Mouse (Mus musculus) intestine, embryonic 14.5 days (tissue): ENCODE results near the gene Specc1. TPM values are rescaled to one million over a fixed set of nuclear protein-coding genes. Genes with fewer than 3 reads are reported as not detected.

Source experiments
- ATAC-seq: fragments of 200-750 bp; cut with Nextera tagmentation; replicated peaks from 2 replicates; pipeline ENCODE4 v1.8.0; 2017; ENCODE audit warnings: low read depth, moderate number of reproducible peaks, moderate TSS enrichment, moderate library complexity; ENCODE audit not compliant: low FRiP score, low TSS enrichment
- DNase-seq: peaks from one replicate; pipeline ENCODE4 v3.0.0-alpha.2; 2018; ENCODE audit warnings: low spot score
- H3K27ac ChIP-seq: fragments of 300-500 bp; sonication (generic); 2 replicates; pipeline ENCODE4 v1.5.1; 2014; ENCODE audit warnings: low read depth, mild to moderate bottlenecking, control low read depth
- H3K27me3 ChIP-seq: fragments of 300-500 bp; sonication (generic); replicated peaks from 2 replicates; pipeline ENCODE4 v1.6.1; 2014; ENCODE audit warnings: low read length, control low read depth; ENCODE audit not compliant: control insufficient read depth, insufficient read depth
- H3K36me3 ChIP-seq: fragments of 300-500 bp; sonication (generic); 2 replicates; pipeline ENCODE4 v1.6.1; 2014; ENCODE audit warnings: low read length, control low read depth; ENCODE audit not compliant: control insufficient read depth, insufficient read depth
- H3K4me1 ChIP-seq: fragments of 300-500 bp; sonication (generic); replicated peaks from 2 replicates; pipeline ENCODE4 v1.6.1; 2014; ENCODE audit warnings: low read length, control low read depth, mixed read lengths; ENCODE audit not compliant: control insufficient read depth, insufficient read depth
- H3K4me2 ChIP-seq: fragments of 300-500 bp; sonication (generic); 2 replicates; pipeline ENCODE4 v1.6.1; 2014; ENCODE audit warnings: low read length
- H3K4me3 ChIP-seq: fragments of 300-500 bp; sonication (generic); 2 replicates; pipeline ENCODE4 v1.5.1; 2014; ENCODE audit warnings: low read depth, low read length, control low read depth, mixed read lengths
- H3K9ac ChIP-seq: fragments of 300-500 bp; sonication (generic); 2 replicates; pipeline ENCODE4 v1.6.1; 2014; ENCODE audit warnings: mild to moderate bottlenecking, low read length
- H3K9me3 ChIP-seq: fragments of 300-500 bp; sonication (generic); 2 replicates; pipeline ENCODE4 v1.6.1; 2016; ENCODE audit warnings: low read length, control low read depth; ENCODE audit not compliant: control insufficient read depth
- WGBS: fragments of 180-500 bp; shearing (Covaris S2); extraction: QIAGEN DNeasy Blood & Tissue Kit; methylation state at CpG from one replicate; pipeline ENCODE4 v1.1.7; 2014; 5-methylcytosine and 5-hydroxymethylcytosine counted together
- polyA plus RNA-seq: library from polyadenylated mRNA; unstranded; fragments of >200 nt; fragmentation: Nextera tagmentation; extraction: Ambion mirVana; gene quantifications from 2 replicates; pipeline ENCODE4 v1.2.1, GENCODE M21; 2014

The Specc1 gene
- polyA plus RNA-seq, 1 experiment from 2014 or later: 10.5 TPM

- Histone ChIP-seq H3K4me2 (no peak overlapping the region), H3K36me3 (peaks cover 17% of the 10 kb centered on the region; the same call in 1 of the 2 replicates), H3K27me3 (no peaks in the 10 kb centered on the region), H3K4me1 (no peaks in the 10 kb centered on the region), H3K27ac (no peak overlapping the region), H3K9me3 (no peaks in the 10 kb centered on the region), H3K9ac (no peak overlapping the region), H3K4me3 (no peak overlapping the region)
- no peak for DNase-seq
- WGBS: 94% methylated on average over 6 of the region's 6 CpGs
- no peak for ATAC-seq
Observed at GRCm38 (mm10) chr11:62148449-62148848, 191.9 kb downstream of the Specc1 start.

GRCm38 (mm10) chr11:62153057-62153456 lies 196.5 kb downstream of the Specc1 start:
- DNase-seq (no peak), ATAC-seq (no peak)
- Histone ChIP-seq H3K4me3 (no peak overlapping the region), H3K9ac (no peak overlapping the region), H3K4me2 (no peak overlapping the region), H3K27ac (no peak overlapping the region), H3K36me3 (0 out of 2 replicates have a peak, but pooled peaks cover 6% of the 10 kb centered on the region), H3K4me1 (no peaks in the 10 kb centered on the region), H3K27me3 (no peaks in the 10 kb centered on the region), H3K9me3 (no peaks in the 10 kb centered on the region)
- WGBS: 88% methylated on average over 4 of the region's 4 CpGs

GRCm38 (mm10) chr11:62159803-62160202 lies 203.2 kb downstream of the Specc1 start:
- ATAC-seq: no peak
- H3K4me1 ChIP-seq: no peaks in the 10 kb centered on the region
- WGBS: 87% methylated on average over 7 of the region's 7 CpGs

GRCm38 (mm10) chr11:62161450-62161849 lies 204.9 kb downstream of the Specc1 start:
- Histone ChIP-seq H3K9ac (no peak overlapping the region), H3K27ac (no peak overlapping the region), H3K9me3 (no peaks in the 10 kb centered on the region), H3K4me1 (no peaks in the 10 kb centered on the region), H3K4me3 (no peak overlapping the region), H3K4me2 (no peak overlapping the region), H3K36me3 (no peaks in the 10 kb centered on the region), H3K27me3 (no peaks in the 10 kb centered on the region)
- no peak for DNase-seq
- WGBS: 90% methylated on average over 2 of the region's 2 CpGs
- ATAC-seq: no peak

More at GRCm38 (mm10) chr11:62159803-62160202, 203.2 kb downstream of the Specc1 start:
- no peak overlapping the region for H3K27ac ChIP-seq
- no peak for DNase-seq
- no peaks in the 10 kb centered on the region for H3K27me3 ChIP-seq
- no peaks in the 10 kb centered on the region for H3K36me3 ChIP-seq
- H3K4me3 ChIP-seq: no peak overlapping the region
- no peaks in the 10 kb centered on the region for H3K9me3 ChIP-seq
- no peak overlapping the region for H3K9ac ChIP-seq
- H3K4me2 ChIP-seq: no peak overlapping the region

- WGBS: 88% methylated on average over 3 of the region's 3 CpGs
- Histone ChIP-seq H3K27ac (no peak overlapping the region), H3K4me1 (no peaks in the 10 kb centered on the region), H3K4me2 (no peak overlapping the region), H3K9ac (no peak overlapping the region), H3K36me3 (no peaks in the 10 kb centered on the region), H3K9me3 (no peaks in the 10 kb centered on the region), H3K27me3 (no peaks in the 10 kb centered on the region), H3K4me3 (no peak overlapping the region)
- DNase-seq (no peak), ATAC-seq (no peak)
Observed at GRCm38 (mm10) chr11:62164357-62164756, 207.8 kb downstream of the Specc1 start.

GRCm38 (mm10) chr11:62166503-62166902 lies 209.9 kb downstream of the Specc1 start:
- Histone ChIP-seq H3K4me2 (no peak overlapping the region), H3K9ac (no peak overlapping the region), H3K27me3 (no peaks in the 10 kb centered on the region), H3K36me3 (no peaks in the 10 kb centered on the region), H3K4me1 (no peaks in the 10 kb centered on the region), H3K4me3 (no peak overlapping the region), H3K27ac (no peak overlapping the region), H3K9me3 (no peaks in the 10 kb centered on the region)
- 87% methylated on average over 3 of the region's 3 CpGs for WGBS
- ATAC-seq (no peak), DNase-seq (no peak)

- H3K4me3 ChIP-seq: no peak overlapping the region
- H3K36me3 ChIP-seq: no peaks in the 10 kb centered on the region
- H3K9ac ChIP-seq: no peak overlapping the region
- no peaks in the 10 kb centered on the region for H3K27me3 ChIP-seq
- H3K4me1 ChIP-seq: no peaks in the 10 kb centered on the region
- H3K27ac ChIP-seq: no peak overlapping the region
- no peak for ATAC-seq
- H3K9me3 ChIP-seq: no peaks in the 10 kb centered on the region
- no peak for DNase-seq
- WGBS: 90% methylated on average over 3 of the region's 3 CpGs
- H3K4me2 ChIP-seq: no peak overlapping the region
Observed at GRCm38 (mm10) chr11:62168146-62168545, 211.6 kb downstream of the Specc1 start.

GRCm38 (mm10) chr11:62177395-62178113 lies 221.0 kb downstream of the Specc1 start:
- no peak for ATAC-seq
- Histone ChIP-seq H3K27ac (no peak overlapping the region), H3K36me3 (no peaks in the 10 kb centered on the region), H3K4me2 (no peak overlapping the region), H3K9me3 (no peaks in the 10 kb centered on the region), H3K27me3 (no peaks in the 10 kb centered on the region), H3K9ac (no peak overlapping the region), H3K4me3 (no peak overlapping the region), H3K4me1 (no peaks in the 10 kb centered on the region)
- WGBS: 80% methylated on average over 10 of the region's 10 CpGs
- no peak for DNase-seq

- ATAC-seq: no peak
- H3K27me3 ChIP-seq: no peaks in the 10 kb centered on the region
- no peak overlapping the region for H3K27ac ChIP-seq
- no peak overlapping the region for H3K9ac ChIP-seq
- 91% methylated on average over 6 of the region's 6 CpGs for WGBS
- H3K36me3 ChIP-seq: no peaks in the 10 kb centered on the region
- no peaks in the 10 kb centered on the region for H3K9me3 ChIP-seq
- no peak overlapping the region for H3K4me2 ChIP-seq
- no peak overlapping the region for H3K4me3 ChIP-seq
- H3K4me1 ChIP-seq: no peaks in the 10 kb centered on the region
- no peak for DNase-seq
Observed at GRCm38 (mm10) chr11:62180791-62181190, 224.2 kb downstream of the Specc1 start.
